Mouse (Mus musculus): ENCODE data around the gene Crygc. TPM values are rescaled to one million over a fixed set of nuclear protein-coding genes. Genes with fewer than 3 reads are reported as not detected.

Crygc gene
- polyA plus RNA-seq, 1 experiment from 2014 or later = not detected

- H3K9me3 ChIP-seq (replicated peaks; ENCODE audit: low read length) = no peaks in the 10 kb centered on the region
- WGBS = 78% methylated on average over 2 of the region's 2 CpGs
- no peak overlapping the region for H3K9ac ChIP-seq (ENCODE audit: low read depth, low read length)
- no peak overlapping the region for H3K4me3 ChIP-seq (replicated peaks; ENCODE audit: low read depth, low read length)
- ATAC-seq (replicated peaks; ENCODE audit: low FRiP score, low read depth) (no peak), DNase-seq (ENCODE audit: low spot score) (no peak)
- H3K4me1 ChIP-seq (replicated peaks; ENCODE audit: insufficient read depth, low read length) = no peaks in the 10 kb centered on the region
- no peak overlapping the region for H3K27ac ChIP-seq
- H3K36me3 ChIP-seq (ENCODE audit: insufficient read depth, low read length) = no peaks in the 10 kb centered on the region
- TF ChIP-seq CTCF (IDR thresholded peaks at IDR 0.05; ENCODE audit: low read depth) = no peak
- no peak overlapping the region for H3K4me2 ChIP-seq (ENCODE audit: low read length)
- no peaks in the 10 kb centered on the region for H3K27me3 ChIP-seq (ENCODE audit: insufficient read depth, low read length)
Observed at GRCm38 (mm10) chr1:65043433-65043832, 30.1 kb downstream of the Crygc start.

DNA sequence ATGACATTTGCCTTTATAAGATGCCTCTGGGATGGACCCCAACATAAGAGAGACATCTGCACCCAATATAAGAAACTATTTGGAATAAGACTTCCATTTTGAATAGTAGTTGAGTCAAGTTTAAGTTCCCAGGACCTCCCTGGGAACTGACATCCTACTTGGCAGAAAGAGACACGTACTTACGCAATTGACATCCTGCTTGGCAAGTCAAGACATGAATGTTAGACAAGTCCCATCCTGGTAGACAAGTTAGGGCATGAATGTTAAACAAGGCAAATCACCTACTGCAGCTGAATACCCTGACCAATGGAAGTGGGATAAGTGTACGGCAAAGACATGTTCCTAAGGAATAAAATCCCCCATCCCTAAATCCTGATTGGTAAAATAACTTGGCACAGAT, 31.7 kb downstream of the Crygc start:
- ATAC-seq (replicated peaks; ENCODE audit: low FRiP score, low read depth) (no peak), DNase-seq (ENCODE audit: low spot score) (no peak)
- Histone ChIP-seq H3K36me3 (ENCODE audit: insufficient read depth, low read length) (no peaks in the 10 kb centered on the region), H3K4me1 (replicated peaks; ENCODE audit: insufficient read depth, low read length) (no peaks in the 10 kb centered on the region), H3K4me3 (replicated peaks; ENCODE audit: low read depth, low read length) (no peak overlapping the region), H3K4me2 (ENCODE audit: low read length) (no peak overlapping the region), H3K27ac (no peak overlapping the region), H3K9me3 (replicated peaks; ENCODE audit: low read length) (no peaks in the 10 kb centered on the region), H3K9ac (ENCODE audit: low read depth, low read length) (no peak overlapping the region), H3K27me3 (ENCODE audit: insufficient read depth, low read length) (no peaks in the 10 kb centered on the region)
- 93% methylated on average over 3 of the region's 3 CpGs for WGBS
- no peak for TF ChIP-seq CTCF (IDR thresholded peaks at IDR 0.05; ENCODE audit: low read depth)

- Histone ChIP-seq H3K4me2 (ENCODE audit: low read length) (no peak overlapping the region), H3K36me3 (ENCODE audit: insufficient read depth, low read length) (no peaks in the 10 kb centered on the region), H3K9me3 (replicated peaks; ENCODE audit: low read length) (no peaks in the 10 kb centered on the region), H3K27me3 (ENCODE audit: insufficient read depth, low read length) (no peaks in the 10 kb centered on the region), H3K9ac (ENCODE audit: low read depth, low read length) (no peak overlapping the region), H3K4me3 (replicated peaks; ENCODE audit: low read depth, low read length) (no peak overlapping the region), H3K27ac (no peak overlapping the region), H3K4me1 (replicated peaks; ENCODE audit: insufficient read depth, low read length) (no peaks in the 10 kb centered on the region)
- DNase-seq (ENCODE audit: low spot score) (no peak), ATAC-seq (replicated peaks; ENCODE audit: low FRiP score, low read depth) (no peak)
- TF ChIP-seq CTCF (IDR thresholded peaks at IDR 0.05; ENCODE audit: low read depth) = no peak
- 53% methylated on average over 6 of the region's 6 CpGs for WGBS
Observed at GRCm38 (mm10) chr1:65040806-65041205, 32.7 kb downstream of the Crygc start.

DNA sequence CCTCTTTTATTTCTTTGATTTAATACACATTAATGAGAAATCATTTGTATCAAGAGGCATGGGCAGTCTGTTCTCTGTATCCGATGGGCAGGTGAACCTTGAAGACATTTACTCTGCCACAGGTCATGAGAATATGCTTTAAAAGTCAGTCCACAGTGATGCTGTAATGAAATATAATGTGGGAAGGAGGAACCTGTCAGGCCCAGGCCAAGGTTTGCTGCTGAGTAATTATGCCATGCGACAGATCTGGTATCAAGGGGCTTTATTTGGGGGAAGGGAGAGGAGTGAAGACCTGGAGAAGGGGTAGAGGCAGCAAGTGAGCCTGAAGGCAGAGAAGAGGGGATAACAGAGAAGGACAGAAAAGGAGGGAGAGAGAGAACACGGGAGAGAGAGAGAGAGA, 33.8 kb downstream of the Crygc start:
- Histone ChIP-seq H3K4me3 (replicated peaks; ENCODE audit: low read depth, low read length) (no peak overlapping the region), H3K9ac (ENCODE audit: low read depth, low read length) (no peak overlapping the region), H3K27me3 (ENCODE audit: insufficient read depth, low read length) (no peaks in the 10 kb centered on the region), H3K9me3 (replicated peaks; ENCODE audit: low read length) (no peaks in the 10 kb centered on the region), H3K36me3 (ENCODE audit: insufficient read depth, low read length) (no peaks in the 10 kb centered on the region), H3K4me2 (ENCODE audit: low read length) (no peak overlapping the region), H3K4me1 (replicated peaks; ENCODE audit: insufficient read depth, low read length) (no peaks in the 10 kb centered on the region), H3K27ac (no peak overlapping the region)
- DNase-seq (ENCODE audit: low spot score) (no peak), ATAC-seq (replicated peaks; ENCODE audit: low FRiP score, low read depth) (no peak)
- WGBS = 64% methylated on average over 3 of the region's 3 CpGs
- no peak for TF ChIP-seq CTCF (IDR thresholded peaks at IDR 0.05; ENCODE audit: low read depth)

GRCm38 (mm10) chr1:65037542-65037941, 35.9 kb downstream of the Crygc start:
- ATAC-seq (replicated peaks; ENCODE audit: low FRiP score, low read depth) (no peak), DNase-seq (ENCODE audit: low spot score) (no peak)
- 71% methylated on average over 2 of the region's 2 CpGs for WGBS
- no peak for TF ChIP-seq CTCF (IDR thresholded peaks at IDR 0.05; ENCODE audit: low read depth)
- Histone ChIP-seq H3K36me3 (ENCODE audit: insufficient read depth, low read length) (no peaks in the 10 kb centered on the region), H3K4me1 (replicated peaks; ENCODE audit: insufficient read depth, low read length) (no peaks in the 10 kb centered on the region), H3K27me3 (ENCODE audit: insufficient read depth, low read length) (no peaks in the 10 kb centered on the region), H3K9me3 (replicated peaks; ENCODE audit: low read length) (no peaks in the 10 kb centered on the region), H3K9ac (ENCODE audit: low read depth, low read length) (no peak overlapping the region), H3K4me3 (replicated peaks; ENCODE audit: low read depth, low read length) (no peak overlapping the region), H3K27ac (no peak overlapping the region), H3K4me2 (ENCODE audit: low read length) (no peak overlapping the region)

DNA sequence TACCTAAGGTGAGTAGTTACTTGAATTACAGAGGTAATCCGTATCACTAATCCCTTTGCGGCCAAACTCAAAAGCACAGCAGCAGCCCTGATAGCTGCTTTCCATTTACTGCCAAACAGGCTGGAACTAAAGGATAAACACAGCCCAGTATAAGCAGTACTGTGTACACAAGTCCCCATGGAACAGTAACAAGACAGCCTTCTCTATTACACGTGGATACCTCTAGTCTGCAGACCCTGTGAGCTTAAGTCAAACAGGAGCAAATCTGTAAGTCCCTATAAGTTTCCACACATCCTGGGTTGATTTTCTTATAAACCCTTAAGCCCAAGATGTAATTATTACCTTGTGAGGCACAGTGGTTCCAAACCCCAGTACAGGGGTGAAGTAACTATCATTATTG, 38.0 kb downstream of the Crygc start:
- Histone ChIP-seq H3K9me3 (replicated peaks; ENCODE audit: low read length) (no peaks in the 10 kb centered on the region), H3K27me3 (ENCODE audit: insufficient read depth, low read length) (no peaks in the 10 kb centered on the region), H3K4me1 (replicated peaks; ENCODE audit: insufficient read depth, low read length) (no peaks in the 10 kb centered on the region), H3K4me2 (ENCODE audit: low read length) (no peak overlapping the region), H3K9ac (ENCODE audit: low read depth, low read length) (no peak overlapping the region), H3K4me3 (replicated peaks; ENCODE audit: low read depth, low read length) (no peak overlapping the region), H3K36me3 (ENCODE audit: insufficient read depth, low read length) (no peaks in the 10 kb centered on the region), H3K27ac (no peak overlapping the region)
- DNase-seq (ENCODE audit: low spot score) = no peak
- no peak for ATAC-seq (replicated peaks; ENCODE audit: low FRiP score, low read depth)
- no peak for TF ChIP-seq CTCF (IDR thresholded peaks at IDR 0.05; ENCODE audit: low read depth)
- WGBS = 28% methylated on average over 3 of the region's 3 CpGs

- no peaks in the 10 kb centered on the region for H3K4me1 ChIP-seq (replicated peaks; ENCODE audit: insufficient read depth, low read length)
- no peak for ATAC-seq (replicated peaks; ENCODE audit: low FRiP score, low read depth)
- no peak within 1 kb of the TSS for H3K4me2 ChIP-seq (ENCODE audit: low read length)
- no peak within 1 kb of the TSS for H3K9ac ChIP-seq (ENCODE audit: low read depth, low read length)
- no peaks in the 10 kb centered on the region for H3K27me3 ChIP-seq (ENCODE audit: insufficient read depth, low read length)
- DNase-seq (ENCODE audit: low spot score) = no peak
- no peaks in the 10 kb centered on the region for H3K36me3 ChIP-seq (ENCODE audit: insufficient read depth, low read length)
- H3K4me3 ChIP-seq (replicated peaks; ENCODE audit: low read depth, low read length) = no peak within 1 kb of the TSS
- H3K9me3 ChIP-seq (replicated peaks; ENCODE audit: low read length) = no peaks in the 10 kb centered on the region
- no peak for TF ChIP-seq CTCF (IDR thresholded peaks at IDR 0.05; ENCODE audit: low read depth)
- H3K27ac ChIP-seq = no peak within 1 kb of the TSS
Observed at GRCm38 (mm10) chr1:65032641-65033040, 40.8 kb downstream of the Crygc start, which contains the start of gene Akr1cl. Akr1cl (minus strand) TSS chr1:65032759.

All from kidney, postnatal 0 days (tissue).